Mouse (Mus musculus): Measurements from ENCODE around the gene Sept8. TPM values are rescaled to one million over a fixed set of nuclear protein-coding genes. Genes with fewer than 3 reads are reported as not detected.

Sept8 gene
- total and polyA plus RNA-seq, 2 experiments from 2014 or later: 19.1 to 55.3 TPM

DNA sequence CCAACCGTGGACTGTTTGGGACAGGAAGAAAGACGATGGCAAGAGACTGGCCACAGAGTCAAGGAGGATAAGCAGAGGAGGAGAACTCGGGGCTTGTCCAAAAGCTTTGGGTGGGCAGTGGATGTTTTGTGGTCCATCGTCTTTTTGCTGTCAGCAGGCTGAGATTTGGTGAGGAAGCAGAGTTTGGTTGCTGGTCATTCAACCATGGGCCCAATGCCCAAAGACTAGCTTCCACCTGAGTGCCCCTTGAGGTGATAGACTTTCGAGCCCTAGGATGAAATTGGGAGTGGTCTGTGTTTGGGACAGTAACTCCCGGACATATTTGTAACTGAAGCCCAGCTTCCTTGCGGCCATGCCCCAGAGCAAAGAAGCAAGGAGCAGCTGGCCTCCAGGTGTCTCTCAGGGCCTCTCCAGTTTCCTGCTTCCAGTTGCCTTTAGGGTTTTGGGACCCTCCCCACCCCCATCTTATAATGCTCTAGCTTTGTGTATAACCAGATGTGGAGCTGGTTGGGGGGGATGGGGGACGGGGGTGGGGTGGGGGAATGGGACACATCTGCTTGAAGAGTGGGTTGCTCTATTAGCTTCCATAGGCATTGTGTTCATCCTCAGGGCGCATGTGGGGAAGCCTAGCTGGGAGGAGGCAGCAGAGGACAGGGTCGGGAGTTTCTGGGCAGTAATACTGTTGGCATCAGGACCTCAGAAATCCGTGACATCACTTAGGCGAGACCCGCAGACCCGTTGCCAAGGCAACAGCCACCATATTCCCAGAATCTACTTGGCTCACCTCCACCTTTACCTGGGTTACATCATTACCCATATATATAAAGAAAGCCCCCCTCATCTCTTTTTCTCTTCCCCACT, 4.7 kb downstream of the Sept8 start:
- no peak for TF ChIP-seq CTCF (IDR thresholded peaks at IDR 0.05; ENCODE audit: low read depth)
- H3K27me3 ChIP-seq (ENCODE audit: insufficient read depth, low read length): no peaks in the 10 kb centered on the region
- no peaks in the 10 kb centered on the region for H3K9me3 ChIP-seq (ENCODE audit: low read length)
- DNase-seq (ENCODE audit: low spot score) (no peak), ATAC-seq (no peak)
- H3K4me3 ChIP-seq (ENCODE audit: low read length): no peak overlapping the region
- 83% methylated on average over 14 of the region's 14 CpGs for WGBS
- no peak overlapping the region for H3K9ac ChIP-seq (replicated peaks; ENCODE audit: low read length)
- H3K27ac ChIP-seq: peak overlapping the region; percentile 49; the same call in 1 of the 2 replicates
- no peak overlapping the region for H3K4me2 ChIP-seq (ENCODE audit: low read depth, low read length)
- peaks cover 8% of the 10 kb centered on the region for H3K4me1 ChIP-seq (ENCODE audit: insufficient read depth, low read length)
- H3K36me3 ChIP-seq (ENCODE audit: insufficient read depth, low read length): no peaks in the 10 kb centered on the region

- Histone ChIP-seq H3K36me3 (ENCODE audit: insufficient read depth, low read length) (no peaks in the 10 kb centered on the region), H3K27me3 (ENCODE audit: insufficient read depth, low read length) (no peaks in the 10 kb centered on the region), H3K9ac (replicated peaks; ENCODE audit: low read length) (no peak overlapping the region), H3K27ac (no peak overlapping the region), H3K4me2 (ENCODE audit: low read depth, low read length) (no peak overlapping the region), H3K4me1 (ENCODE audit: insufficient read depth, low read length) (peaks cover 8% of the 10 kb centered on the region), H3K4me3 (ENCODE audit: low read length) (no peak overlapping the region), H3K9me3 (ENCODE audit: low read length) (no peaks in the 10 kb centered on the region)
- TF ChIP-seq CTCF (IDR thresholded peaks at IDR 0.05; ENCODE audit: low read depth): peak; percentile 64
- 68% methylated on average over 6 of the region's 6 CpGs for WGBS
- ATAC-seq (no peak), DNase-seq (ENCODE audit: low spot score) (no peak)
Observed at GRCm38 (mm10) chr11:53524905-53525304, 5.8 kb downstream of the Sept8 start.

- Histone ChIP-seq H3K4me1 (ENCODE audit: insufficient read depth, low read length) (peaks cover 8% of the 10 kb centered on the region), H3K4me2 (ENCODE audit: low read depth, low read length) (no peak overlapping the region), H3K9me3 (ENCODE audit: low read length) (no peaks in the 10 kb centered on the region), H3K4me3 (ENCODE audit: low read length) (no peak overlapping the region), H3K27ac (no peak overlapping the region), H3K9ac (replicated peaks; ENCODE audit: low read length) (no peak overlapping the region), H3K27me3 (ENCODE audit: insufficient read depth, low read length) (no peaks in the 10 kb centered on the region), H3K36me3 (ENCODE audit: insufficient read depth, low read length) (no peaks in the 10 kb centered on the region)
- TF ChIP-seq CTCF (IDR thresholded peaks at IDR 0.05; ENCODE audit: low read depth): no peak
- 59% methylated on average over 4 of the region's 4 CpGs for WGBS
- DNase-seq (ENCODE audit: low spot score): no peak
- no peak for ATAC-seq
Observed at GRCm38 (mm10) chr11:53525461-53525860, 6.4 kb downstream of the Sept8 start.

GRCm38 (mm10) chr11:53528397-53529252, 9.6 kb downstream of the Sept8 start:
- Histone ChIP-seq H3K4me2 (ENCODE audit: low read depth, low read length) (peak overlapping the region; percentile 8; the same call in 1 of the 2 replicates), H3K36me3 (ENCODE audit: insufficient read depth, low read length) (peaks cover 4% of the 10 kb centered on the region), H3K4me3 (ENCODE audit: low read length) (no peak overlapping the region), H3K9ac (replicated peaks; ENCODE audit: low read length) (no peak overlapping the region), H3K4me1 (ENCODE audit: insufficient read depth, low read length) (peaks cover 3% of the 10 kb centered on the region), H3K27ac (no peak overlapping the region), H3K9me3 (ENCODE audit: low read length) (no peaks in the 10 kb centered on the region), H3K27me3 (ENCODE audit: insufficient read depth, low read length) (no peaks in the 10 kb centered on the region)
- no peak for DNase-seq (ENCODE audit: low spot score)
- no peak for TF ChIP-seq CTCF (IDR thresholded peaks at IDR 0.05; ENCODE audit: low read depth)
- 83% methylated on average over 8 of the region's 9 CpGs for WGBS
- no peak for ATAC-seq

- Histone ChIP-seq H3K4me1 (ENCODE audit: insufficient read depth, low read length) (peaks cover 3% of the 10 kb centered on the region; the same call in 1 of the 2 replicates), H3K9ac (replicated peaks; ENCODE audit: low read length) (no peak overlapping the region), H3K4me2 (ENCODE audit: low read depth, low read length) (peak overlapping the region; percentile 8; the same call in 1 of the 2 replicates), H3K27ac (peak overlapping the region; percentile 54; the same call in 1 of the 2 replicates), H3K4me3 (ENCODE audit: low read length) (no peak overlapping the region), H3K36me3 (ENCODE audit: insufficient read depth, low read length) (peaks cover 6% of the 10 kb centered on the region), H3K9me3 (ENCODE audit: low read length) (no peaks in the 10 kb centered on the region), H3K27me3 (ENCODE audit: insufficient read depth, low read length) (no peaks in the 10 kb centered on the region)
- TF ChIP-seq CTCF (IDR thresholded peaks at IDR 0.05; ENCODE audit: low read depth): no peak
- ATAC-seq (no peak; the same call in 1 of the 2 replicates), DNase-seq (ENCODE audit: low spot score) (peak; percentile 48)
- WGBS: 46% methylated on average over 6 of the region's 6 CpGs
Observed at GRCm38 (mm10) chr11:53529253-53529557, 10.1 kb downstream of the Sept8 start.

GRCm38 (mm10) chr11:53530001-53530400, 10.9 kb downstream of the Sept8 start:
- Histone ChIP-seq H3K27ac (no peak overlapping the region), H3K36me3 (ENCODE audit: insufficient read depth, low read length) (peaks cover 14% of the 10 kb centered on the region), H3K9me3 (ENCODE audit: low read length) (no peaks in the 10 kb centered on the region), H3K27me3 (ENCODE audit: insufficient read depth, low read length) (no peaks in the 10 kb centered on the region), H3K9ac (replicated peaks; ENCODE audit: low read length) (no peak overlapping the region), H3K4me2 (ENCODE audit: low read depth, low read length) (no peak overlapping the region), H3K4me3 (ENCODE audit: low read length) (no peak overlapping the region), H3K4me1 (ENCODE audit: insufficient read depth, low read length) (peaks cover 3% of the 10 kb centered on the region; the same call in 1 of the 2 replicates)
- DNase-seq (ENCODE audit: low spot score): no peak
- no peak for ATAC-seq
- TF ChIP-seq CTCF (IDR thresholded peaks at IDR 0.05; ENCODE audit: low read depth): no peak
- WGBS: 79% methylated on average over 9 of the region's 9 CpGs

Data from hindbrain, postnatal 0 days (tissue).